Mouse (Mus musculus) lung, postnatal 0 days (tissue): ENCODE data around the gene Gm5269.

Experiments
- CTCF ChIP-seq: IDR thresholded peaks from 2 replicates; pipeline ENCODE4 v1.5.1; 2016; ENCODE audit warnings: antibody characterized with exemption, mild to moderate bottlenecking
- EP300 ChIP-seq: IDR thresholded peaks from 2 replicates; pipeline ENCODE4 v1.6.1; 2016; ENCODE audit warnings: antibody characterized with exemption, mild to moderate bottlenecking, control low read depth

GRCm38 (mm10) chr1:45890173-45890572, at the start of gene Gm5269:
- TF ChIP-seq EP300 (no peak), CTCF (no peak)
